Mouse (Mus musculus) heart, adult 2 months (tissue): ENCODE measurements at regions not wholly inside any gene's neighbourhood (a gene's known extent, or its start where the extent isn't known, plus 50 kb on each side); places are given as distances from the start of the nearest gene placed in this dataset.

Experiments
- CTCF ChIP-seq: fragments of 200-600 bp; IDR thresholded peaks from 2 replicates; pipeline ENCODE4 v1.8.1; 2022; ENCODE audit warnings: antibody characterized with exemption, mild to moderate bottlenecking, moderate library complexity
- POLR2A ChIP-seq: fragments of 200-500 bp; IDR thresholded peaks from 2 replicates; pipeline ENCODE4 v1.6.1; 2011; ENCODE audit warnings: mild to moderate bottlenecking, low read depth, low read length, control low read depth; ENCODE audit not compliant: insufficient read depth

- TF ChIP-seq CTCF (no peak), POLR2A (no peak)
Measured at GRCm38 (mm10) chr4:142933627-142934026, 279.2 kb downstream of the Prdm2 start.
